Mouse (Mus musculus) megakaryocyte progenitor cell, adult 5-6 weeks (primary cell): Measurements from ENCODE around the gene Zan. TPM values are rescaled to one million over a fixed set of nuclear protein-coding genes. Genes with fewer than 3 reads are reported as not detected.

Experiments
- ATAC-seq: replicated peaks from 2 replicates; pipeline ENCODE4 v1.8.0; 2016; ENCODE audit warnings: mild to moderate bottlenecking, moderate TSS enrichment, inconsistent platforms; ENCODE audit not compliant: poor library complexity
- total RNA-seq, 2 experiments: library from RNA; stranded (forward) in 1 of 2; stranded (reverse) in 1 of 2; fragments of 157-497, 149-512 nt in 1 of 2; fragments of 200-1000 nt in 1 of 2; gene quantifications; 2 replicates each; pipeline versions ENCODE4 v1.2.3 to v1.2.4; 2015 to 2017

Zan gene
- total RNA-seq, 2 experiments from 2014 or later: under 0.01 to 0.47 TPM

- ATAC-seq: no peak
Observed at GRCm38 (mm10) chr5:137352011-137352975, 124.6 kb downstream of the Zan start.

GRCm38 (mm10) chr5:137351394-137351793 lies 125.5 kb downstream of the Zan start:
- ATAC-seq: no peak

- ATAC-seq: no peak
Observed at GRCm38 (mm10) chr5:137351058-137351380, 125.8 kb downstream of the Zan start.

GRCm38 (mm10) chr5:137350205-137351057 lies 126.4 kb downstream of the Zan start:
- no peak for ATAC-seq

GRCm38 (mm10) chr5:137349384-137350204 lies 127.3 kb downstream of the Zan start, which contains the start of gene Ephb4:
Ephb4 (plus strand) TSS chr5:137350109.
- 0 out of 2 replicates have a peak, but pooled peaks have one; percentile 29 for ATAC-seq

- ATAC-seq: no peak
Observed at GRCm38 (mm10) chr5:137348482-137349383, 128.1 kb downstream of the Zan start.

- no peak for ATAC-seq
Observed at GRCm38 (mm10) chr5:137347856-137348255, 129.0 kb downstream of the Zan start.

GRCm38 (mm10) chr5:137346983-137347382 lies 129.9 kb downstream of the Zan start:
- ATAC-seq: no peak

- no peak for ATAC-seq
Observed at GRCm38 (mm10) chr5:137346388-137346787, 130.5 kb downstream of the Zan start.

- ATAC-seq: peak; percentile 57
Observed at GRCm38 (mm10) chr5:137345821-137346220, 131.0 kb downstream of the Zan start.

GRCm38 (mm10) chr5:137343869-137344268 lies 133.0 kb downstream of the Zan start:
- no peak for ATAC-seq

GRCm38 (mm10) chr5:137343412-137343811 lies 133.5 kb downstream of the Zan start:
- no peak for ATAC-seq

- no peak for ATAC-seq
Observed at GRCm38 (mm10) chr5:137342407-137343012, 134.4 kb downstream of the Zan start.

GRCm38 (mm10) chr5:137340222-137340621 lies 136.6 kb downstream of the Zan start:
- ATAC-seq: peak; percentile 32

- ATAC-seq: peak; percentile 69
Observed at GRCm38 (mm10) chr5:137339290-137339979, 137.4 kb downstream of the Zan start.

- no peak for ATAC-seq
Observed at GRCm38 (mm10) chr5:137338663-137339289, 138.1 kb downstream of the Zan start.

- ATAC-seq: peak; percentile 47
Observed at GRCm38 (mm10) chr5:137338256-137338655, 138.6 kb downstream of the Zan start.

- no peak for ATAC-seq
Observed at GRCm38 (mm10) chr5:137337190-137337589, 139.7 kb downstream of the Zan start.
